Mouse (Mus musculus) kidney, postnatal 0 days (tissue): ENCODE measurements at regions not wholly inside any gene's neighbourhood (a gene's known extent, or its start where the extent isn't known, plus 50 kb on each side); places are given as distances from the start of the nearest gene placed in this dataset.

Experiments
- ATAC-seq: fragments of 200-750 bp; cut with Nextera tagmentation; replicated peaks from 2 replicates; pipeline ENCODE4 v1.8.0; 2017; ENCODE audit warnings: low read depth, moderate number of reproducible peaks, moderate TSS enrichment, moderate library complexity; ENCODE audit not compliant: low FRiP score
- DNase-seq: peaks from one replicate; pipeline ENCODE4 v3.0.0-alpha.2; 2016; ENCODE audit warnings: low spot score
- H3K27ac ChIP-seq: fragments of 300-500 bp; sonication (generic); 2 replicates; pipeline ENCODE4 v1.5.1; 2014; ENCODE audit warnings: mild to moderate bottlenecking
- H3K27me3 ChIP-seq: fragments of 300-500 bp; sonication (generic); 2 replicates; pipeline ENCODE4 v1.6.1; 2014; ENCODE audit warnings: low read length, mixed read lengths; ENCODE audit not compliant: insufficient read depth
- H3K36me3 ChIP-seq: fragments of 300-500 bp; sonication (generic); 2 replicates; pipeline ENCODE4 v1.6.1; 2014; ENCODE audit warnings: low read length, mixed read lengths; ENCODE audit not compliant: insufficient read depth
- H3K4me1 ChIP-seq: fragments of 300-500 bp; sonication (generic); replicated peaks from 2 replicates; pipeline ENCODE4 v1.6.1; 2014; ENCODE audit warnings: antibody characterized with exemption, low read length, mixed read lengths; ENCODE audit not compliant: insufficient read depth
- H3K4me2 ChIP-seq: fragments of 300-500 bp; sonication (generic); 2 replicates; pipeline ENCODE4 v1.6.1; 2014; ENCODE audit warnings: mild to moderate bottlenecking, low read length, moderate library complexity, mixed read lengths
- H3K4me3 ChIP-seq: fragments of 300-500 bp; sonication (generic); replicated peaks from 2 replicates; pipeline ENCODE4 v1.5.1; 2014; ENCODE audit warnings: low read depth, low read length
- H3K9ac ChIP-seq: fragments of 300-500 bp; sonication (generic); 2 replicates; pipeline ENCODE4 v1.6.1; 2014; ENCODE audit warnings: low read depth, low read length
- H3K9me3 ChIP-seq: fragments of 300-500 bp; sonication (generic); replicated peaks from 2 replicates; pipeline ENCODE4 v1.6.1; 2016; ENCODE audit warnings: low read length, inconsistent platforms, mixed read lengths
- CTCF ChIP-seq: IDR thresholded peaks from 2 replicates; pipeline ENCODE4 v1.5.1; 2016; ENCODE audit warnings: antibody characterized with exemption, low read depth, mild to moderate bottlenecking, moderate library complexity
- WGBS: fragments of 180-500 bp; shearing (Covaris S2); extraction: QIAGEN DNeasy Blood & Tissue Kit; methylation state at CpG from one replicate; pipeline ENCODE4 v1.1.7; 2014; 5-methylcytosine and 5-hydroxymethylcytosine counted together

GRCm38 (mm10) chr1:64364095-64364494 is 168.3 kb upstream of the Creb1 start:
- no peak for ATAC-seq
- Histone ChIP-seq H3K36me3 (no peaks in the 10 kb centered on the region), H3K9me3 (no peaks in the 10 kb centered on the region), H3K27me3 (no peaks in the 10 kb centered on the region), H3K4me2 (no peak overlapping the region), H3K4me3 (no peak overlapping the region), H3K9ac (no peak overlapping the region), H3K4me1 (no peaks in the 10 kb centered on the region), H3K27ac (no peak overlapping the region)
- DNase-seq: no peak
- 77% methylated on average over 1 of the region's 1 CpGs for WGBS
- TF ChIP-seq CTCF: no peak

- no peak for TF ChIP-seq CTCF
- DNase-seq: no peak
- 68% methylated on average over 4 of the region's 4 CpGs for WGBS
These were observed 170.3 kb upstream of the Creb1 start for GRCm38 (mm10) chr1:64361959-64362638.

GRCm38 (mm10) chr1:64343268-64343667 is 189.2 kb upstream of the Creb1 start:
- WGBS: 84% methylated on average over 3 of the region's 3 CpGs
- ATAC-seq (no peak), DNase-seq (no peak)
- Histone ChIP-seq H3K27me3 (no peaks in the 10 kb centered on the region), H3K9ac (no peak overlapping the region), H3K27ac (no peak overlapping the region), H3K4me2 (no peak overlapping the region), H3K4me3 (no peak overlapping the region), H3K36me3 (no peaks in the 10 kb centered on the region), H3K4me1 (0 out of 2 replicates have a peak, but pooled peaks cover 3% of the 10 kb centered on the region), H3K9me3 (no peaks in the 10 kb centered on the region)
- TF ChIP-seq CTCF: no peak

More at GRCm38 (mm10) chr1:64361959-64362638, 170.3 kb upstream of the Creb1 start:
- Histone ChIP-seq H3K4me2 (no peak overlapping the region), H3K27ac (no peak overlapping the region), H3K27me3 (no peaks in the 10 kb centered on the region), H3K36me3 (no peaks in the 10 kb centered on the region), H3K4me3 (no peak overlapping the region), H3K4me1 (no peaks in the 10 kb centered on the region), H3K9ac (no peak overlapping the region), H3K9me3 (no peaks in the 10 kb centered on the region)
- ATAC-seq: no peak

- Histone ChIP-seq H3K4me1 (0 out of 2 replicates have a peak, but pooled peaks cover 10% of the 10 kb centered on the region), H3K9ac (no peak overlapping the region), H3K36me3 (no peaks in the 10 kb centered on the region), H3K4me2 (no peak overlapping the region), H3K27ac (no peak overlapping the region), H3K27me3 (no peaks in the 10 kb centered on the region), H3K9me3 (no peaks in the 10 kb centered on the region), H3K4me3 (no peak overlapping the region)
- ATAC-seq (no peak), DNase-seq (no peak)
- WGBS: 77% methylated on average over 6 of the region's 6 CpGs
- no peak for TF ChIP-seq CTCF
These were observed 190.8 kb upstream of the Creb1 start for GRCm38 (mm10) chr1:64341596-64341995.

- Histone ChIP-seq H3K4me1 (0 out of 2 replicates have a peak, but pooled peaks cover 10% of the 10 kb centered on the region), H3K9ac (no peak overlapping the region), H3K4me2 (peak overlapping the region; percentile 34), H3K4me3 (no peak overlapping the region), H3K27ac (no peak overlapping the region), H3K27me3 (no peaks in the 10 kb centered on the region), H3K9me3 (no peaks in the 10 kb centered on the region), H3K36me3 (no peaks in the 10 kb centered on the region)
- DNase-seq: peak; percentile 19
- WGBS: 34% methylated on average over 9 of the region's 9 CpGs
- ATAC-seq: no peak
- no peak for TF ChIP-seq CTCF
These were observed 193.9 kb upstream of the Creb1 start for GRCm38 (mm10) chr1:64338575-64338961.

GRCm38 (mm10) chr1:64337619-64338574 is 194.5 kb upstream of the Creb1 start:
- Histone ChIP-seq H3K4me2 (peak overlapping the region; percentile 34), H3K27ac (no peak overlapping the region), H3K9me3 (no peaks in the 10 kb centered on the region), H3K4me1 (0 out of 2 replicates have a peak, but pooled peaks cover 10% of the 10 kb centered on the region), H3K27me3 (no peaks in the 10 kb centered on the region), H3K4me3 (no peak overlapping the region), H3K9ac (no peak overlapping the region), H3K36me3 (no peaks in the 10 kb centered on the region)
- TF ChIP-seq CTCF: no peak
- DNase-seq: peak; percentile 19
- WGBS: 46% methylated on average over 25 of the region's 25 CpGs
- ATAC-seq: no peak
